Mouse (Mus musculus) forebrain, postnatal 0 days (tissue): ENCODE measurements at regions not wholly inside any gene's neighbourhood (a gene's known extent, or its start where the extent isn't known, plus 50 kb on each side); places are given as distances from the start of the nearest gene placed in this dataset.

ENCODE experiments used
- ATAC-seq: fragments of 200-750 bp; cut with Nextera tagmentation; 2 replicates; pipeline ENCODE4 v1.8.0; 2017; ENCODE audit warnings: mild to moderate bottlenecking, moderate library complexity
- DNase-seq: peaks from one replicate; pipeline ENCODE4 v3.0.0-alpha.2; 2015
- H3K27ac ChIP-seq: fragments of 300-500 bp; sonication (generic); 2 replicates; pipeline ENCODE4 v1.5.1; 2014; ENCODE audit warnings: low read depth, mild to moderate bottlenecking, antibody characterized with exemption, low read length, moderate library complexity, mixed read lengths
- H3K27me3 ChIP-seq: fragments of 300-500 bp; sonication (generic); 2 replicates; pipeline ENCODE4 v1.6.1; 2014; ENCODE audit warnings: mild to moderate bottlenecking, low read length, mixed read lengths; ENCODE audit not compliant: insufficient read depth
- H3K36me3 ChIP-seq: fragments of 300-500 bp; sonication (generic); 2 replicates; pipeline ENCODE4 v1.6.1; 2014; ENCODE audit warnings: mild to moderate bottlenecking, moderate library complexity; ENCODE audit not compliant: insufficient read depth
- H3K4me1 ChIP-seq: fragments of 300-500 bp; sonication (generic); 2 replicates; pipeline ENCODE4 v1.6.1; 2014; ENCODE audit warnings: antibody characterized with exemption; ENCODE audit not compliant: insufficient read depth
- H3K4me2 ChIP-seq: fragments of 300-500 bp; sonication (generic); 2 replicates; pipeline ENCODE4 v1.6.1; 2014; ENCODE audit warnings: low read depth, mild to moderate bottlenecking, moderate library complexity
- H3K4me3 ChIP-seq: fragments of 300-500 bp; sonication (generic); 2 replicates; pipeline ENCODE4 v1.5.1; 2014; ENCODE audit warnings: low read depth, low read length, mixed read lengths
- H3K9ac ChIP-seq: fragments of 300-500 bp; sonication (generic); 2 replicates; pipeline ENCODE4 v1.6.1; 2014; ENCODE audit warnings: mild to moderate bottlenecking
- H3K9me3 ChIP-seq: fragments of 300-500 bp; sonication (generic); 2 replicates; pipeline ENCODE4 v1.6.1; 2016; ENCODE audit warnings: low read length
- CTCF ChIP-seq: sonication (generic); IDR thresholded peaks from 2 replicates; pipeline ENCODE4 v1.5.1; 2016; ENCODE audit warnings: antibody characterized with exemption, control low read depth, low read depth
- WGBS: fragments of 180-500 bp; shearing (Covaris S2); extraction: QIAGEN DNeasy Blood & Tissue Kit; methylation state at CpG from one replicate; pipeline ENCODE4 v1.1.7; 2014; 5-methylcytosine and 5-hydroxymethylcytosine counted together

- H3K4me1 ChIP-seq: no peaks in the 10 kb centered on the region
- no peak for TF ChIP-seq CTCF
- no peak overlapping the region for H3K27ac ChIP-seq
- ATAC-seq (no peak), DNase-seq (no peak)
- H3K9me3 ChIP-seq: no peaks in the 10 kb centered on the region
- no peak overlapping the region for H3K4me3 ChIP-seq
- no peak overlapping the region for H3K9ac ChIP-seq
- H3K4me2 ChIP-seq: no peak overlapping the region
- H3K27me3 ChIP-seq: no peaks in the 10 kb centered on the region
- no peaks in the 10 kb centered on the region for H3K36me3 ChIP-seq
- WGBS: 57% methylated on average over 8 of the region's 8 CpGs
These were observed 357.9 kb downstream of the Bcor start for GRCm38 (mm10) chrX:11802074-11802899.

DNA sequence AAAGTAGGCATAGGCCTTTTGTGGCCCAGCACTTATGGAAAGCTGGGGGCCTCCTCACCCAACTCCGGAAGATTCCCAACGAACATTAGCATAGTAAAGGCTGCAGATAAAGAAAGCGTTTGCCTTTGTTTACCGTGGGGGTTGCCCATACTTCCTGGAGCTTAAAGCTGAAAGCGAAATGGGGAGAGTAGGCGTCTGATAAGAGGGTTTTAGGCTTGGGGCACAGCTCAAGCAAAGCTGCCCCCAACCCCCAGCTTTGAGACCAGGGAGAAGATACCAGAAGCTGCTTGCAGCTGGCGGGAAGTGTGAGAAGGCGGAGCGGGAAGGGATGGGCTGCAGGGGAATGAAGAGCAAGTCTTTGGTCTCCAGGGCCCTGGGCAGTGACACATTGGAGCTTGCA, 356.9 kb downstream of the Bcor start:
- Histone ChIP-seq H3K27ac (no peak overlapping the region), H3K9me3 (no peaks in the 10 kb centered on the region), H3K4me1 (no peaks in the 10 kb centered on the region), H3K4me2 (no peak overlapping the region), H3K9ac (no peak overlapping the region), H3K36me3 (no peaks in the 10 kb centered on the region), H3K4me3 (no peak overlapping the region), H3K27me3 (no peaks in the 10 kb centered on the region)
- ATAC-seq (no peak), DNase-seq (no peak)
- no peak for TF ChIP-seq CTCF
- WGBS: 24% methylated on average over 9 of the region's 9 CpGs

GRCm38 (mm10) chrX:11806896-11807252, 353.3 kb downstream of the Bcor start:
- H3K36me3 ChIP-seq: no peaks in the 10 kb centered on the region
- H3K9me3 ChIP-seq: no peaks in the 10 kb centered on the region
- 10% methylated on average over 22 of the region's 22 CpGs for WGBS
- TF ChIP-seq CTCF: no peak
- H3K27ac ChIP-seq: peak overlapping the region; percentile 67
- H3K9ac ChIP-seq: peak overlapping the region; percentile 59
- DNase-seq (peak; percentile 51), ATAC-seq (peak; percentile 61; the same call in 1 of the 2 replicates)
- H3K4me1 ChIP-seq: no peaks in the 10 kb centered on the region
- peak overlapping the region; percentile 62 for H3K4me2 ChIP-seq
- H3K27me3 ChIP-seq: no peaks in the 10 kb centered on the region
- H3K4me3 ChIP-seq: peak overlapping the region; percentile 44

GRCm38 (mm10) chrX:11807253-11807882, 352.8 kb downstream of the Bcor start:
- DNase-seq (peak; percentile 68), ATAC-seq (peak; percentile 80)
- 8% methylated on average over 50 of the region's 71 CpGs for WGBS
- Histone ChIP-seq H3K9me3 (no peaks in the 10 kb centered on the region), H3K27me3 (no peaks in the 10 kb centered on the region), H3K9ac (peak overlapping the region; percentile 59), H3K4me3 (peak overlapping the region; percentile 44), H3K27ac (peak overlapping the region; percentile 67), H3K36me3 (no peaks in the 10 kb centered on the region), H3K4me2 (peak overlapping the region; percentile 62), H3K4me1 (no peaks in the 10 kb centered on the region)
- TF ChIP-seq CTCF: no peak

DNA sequence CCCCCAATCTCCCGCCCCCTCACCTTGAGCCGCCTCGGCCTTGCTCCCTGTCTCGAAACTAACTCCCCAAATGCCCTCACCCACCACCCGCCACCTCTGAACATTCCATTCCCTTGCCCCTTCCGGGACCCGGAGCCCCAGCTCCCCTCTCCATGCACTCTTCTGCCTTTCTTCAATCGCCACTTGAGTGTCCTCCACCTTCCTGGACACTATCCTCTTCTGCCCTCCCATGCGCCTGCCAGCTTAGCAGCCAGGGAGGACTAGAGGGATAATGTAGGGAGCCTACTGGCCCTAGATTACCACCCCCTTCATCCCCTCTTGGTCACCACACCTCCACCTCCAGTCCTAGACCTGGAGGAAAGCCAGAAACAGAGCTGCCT, 352.3 kb downstream of the Bcor start:
- peak overlapping the region; percentile 44 for H3K4me3 ChIP-seq
- H3K9ac ChIP-seq: peak overlapping the region; percentile 59
- no peaks in the 10 kb centered on the region for H3K27me3 ChIP-seq
- H3K4me1 ChIP-seq: no peaks in the 10 kb centered on the region
- DNase-seq (no peak), ATAC-seq (no peak; the same call in 1 of the 2 replicates)
- no peak for TF ChIP-seq CTCF
- peak overlapping the region; percentile 62 for H3K4me2 ChIP-seq
- no peaks in the 10 kb centered on the region for H3K36me3 ChIP-seq
- no peaks in the 10 kb centered on the region for H3K9me3 ChIP-seq
- H3K27ac ChIP-seq: peak overlapping the region; percentile 67; the same call in 1 of the 2 replicates
- 16% methylated on average over 9 of the region's 9 CpGs for WGBS

DNA sequence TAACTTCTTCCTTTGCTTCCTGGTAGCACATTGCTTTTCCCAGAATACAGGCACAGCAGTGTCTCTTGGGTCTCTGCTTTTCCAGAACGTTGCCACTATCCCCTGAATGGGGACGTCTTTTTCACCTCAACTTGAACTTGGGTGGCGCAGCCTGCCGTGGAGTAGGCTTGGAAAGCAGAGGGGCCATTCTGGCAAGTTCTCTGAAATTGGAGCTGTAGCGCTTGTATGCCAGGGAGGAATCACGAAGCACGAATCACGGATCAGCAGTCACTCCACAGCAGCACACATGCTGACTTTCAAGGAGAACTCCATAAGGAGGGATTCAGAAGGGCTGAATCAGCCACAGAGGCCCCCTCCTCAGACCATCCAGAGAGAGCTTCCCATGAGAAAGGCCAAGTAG, 351.2 kb downstream of the Bcor start:
- H3K36me3 ChIP-seq: no peaks in the 10 kb centered on the region
- no peaks in the 10 kb centered on the region for H3K27me3 ChIP-seq
- no peak for TF ChIP-seq CTCF
- DNase-seq (no peak), ATAC-seq (no peak)
- no peak overlapping the region for H3K27ac ChIP-seq
- 55% methylated on average over 8 of the region's 8 CpGs for WGBS
- no peak overlapping the region for H3K4me2 ChIP-seq
- no peaks in the 10 kb centered on the region for H3K4me1 ChIP-seq
- H3K9ac ChIP-seq: no peak overlapping the region
- no peaks in the 10 kb centered on the region for H3K9me3 ChIP-seq
- H3K4me3 ChIP-seq: no peak overlapping the region

- ATAC-seq: no peak; the same call in 1 of the 2 replicates
- no peak for DNase-seq
These were observed 345.3 kb downstream of the Bcor start for GRCm38 (mm10) chrX:11814861-11815260.

More at GRCm38 (mm10) chrX:11814861-11815260, 345.3 kb downstream of the Bcor start:
- TF ChIP-seq CTCF: no peak
- Histone ChIP-seq H3K9me3 (no peaks in the 10 kb centered on the region), H3K4me2 (no peak overlapping the region), H3K27ac (no peak overlapping the region), H3K27me3 (no peaks in the 10 kb centered on the region), H3K4me1 (no peaks in the 10 kb centered on the region), H3K4me3 (no peak overlapping the region), H3K9ac (no peak overlapping the region), H3K36me3 (no peaks in the 10 kb centered on the region)
- 47% methylated on average over 9 of the region's 9 CpGs for WGBS
